Mouse (Mus musculus) CD4-positive, CD25-positive, alpha-beta regulatory T cell, adult 2 months (primary cell): Measurements from ENCODE around the gene Fos.

Experiments
- DNase-seq: peaks from one replicate; pipeline ENCODE4 v3.0.0-alpha.2; 2012; ENCODE audit warnings: low read depth, low spot score

Gene Fos

DNA sequence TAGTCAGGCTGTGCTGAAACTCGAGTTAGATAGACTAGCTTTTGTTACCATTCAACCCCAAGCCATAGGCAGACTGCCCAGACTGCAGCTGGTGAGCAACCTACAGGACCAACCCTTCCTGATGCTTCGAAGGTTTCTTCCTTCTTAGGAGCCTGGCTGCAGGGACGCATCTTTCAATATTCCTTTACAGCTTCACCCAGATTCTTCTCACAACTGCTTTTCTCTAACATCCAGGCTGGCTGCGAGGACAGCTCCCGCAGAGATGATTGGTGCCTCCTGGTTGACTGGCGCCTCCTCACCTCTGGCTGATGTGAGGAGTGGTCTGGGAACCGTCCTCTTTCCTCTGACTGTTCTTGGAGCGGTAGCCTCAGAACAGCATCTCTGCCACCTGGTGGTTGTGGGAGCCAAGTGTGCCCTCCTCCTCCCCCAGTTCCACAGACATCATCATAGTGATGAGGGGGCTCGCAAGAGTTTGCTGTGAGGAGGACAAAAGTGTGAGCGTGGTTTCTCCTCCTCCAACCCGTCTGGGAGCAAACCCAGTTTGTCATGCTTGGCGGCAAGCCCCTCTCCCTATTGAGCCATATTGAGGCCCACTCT, 14.0 kb downstream of the Fos start:
- DNase-seq: peak; percentile 86

DNA sequence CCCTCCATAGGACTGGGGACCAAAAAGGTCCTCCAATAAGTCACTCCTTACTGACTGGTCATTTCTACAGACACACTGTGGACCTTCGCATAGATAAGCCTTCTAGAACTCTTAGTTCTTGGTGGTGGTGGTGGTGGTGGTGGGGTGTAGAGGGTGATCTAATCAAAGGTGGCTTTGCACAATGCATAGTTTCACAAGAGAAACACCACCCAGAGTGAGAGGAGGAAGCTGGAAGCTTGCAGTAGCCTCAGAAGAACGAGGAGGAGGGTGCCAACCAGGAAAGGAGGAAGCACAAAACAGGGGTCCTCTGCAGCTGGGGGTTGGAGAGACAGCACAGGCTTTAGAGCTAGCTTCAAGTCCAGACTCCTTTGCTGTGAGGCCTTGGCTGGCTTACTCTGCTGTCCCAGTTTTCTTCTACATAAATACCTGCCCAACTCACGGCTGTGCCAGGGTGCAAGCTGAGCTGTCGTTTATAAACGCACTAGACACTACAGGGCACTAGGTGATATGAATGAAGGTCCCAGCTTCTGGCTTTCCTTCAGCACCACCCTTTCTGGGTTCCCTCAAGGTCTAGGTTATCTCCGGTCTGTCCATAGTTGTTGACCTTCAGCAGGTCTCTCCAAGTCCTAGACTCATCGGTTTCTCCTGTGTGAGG, 15.7 kb downstream of the Fos start:
- no peak for DNase-seq

DNA sequence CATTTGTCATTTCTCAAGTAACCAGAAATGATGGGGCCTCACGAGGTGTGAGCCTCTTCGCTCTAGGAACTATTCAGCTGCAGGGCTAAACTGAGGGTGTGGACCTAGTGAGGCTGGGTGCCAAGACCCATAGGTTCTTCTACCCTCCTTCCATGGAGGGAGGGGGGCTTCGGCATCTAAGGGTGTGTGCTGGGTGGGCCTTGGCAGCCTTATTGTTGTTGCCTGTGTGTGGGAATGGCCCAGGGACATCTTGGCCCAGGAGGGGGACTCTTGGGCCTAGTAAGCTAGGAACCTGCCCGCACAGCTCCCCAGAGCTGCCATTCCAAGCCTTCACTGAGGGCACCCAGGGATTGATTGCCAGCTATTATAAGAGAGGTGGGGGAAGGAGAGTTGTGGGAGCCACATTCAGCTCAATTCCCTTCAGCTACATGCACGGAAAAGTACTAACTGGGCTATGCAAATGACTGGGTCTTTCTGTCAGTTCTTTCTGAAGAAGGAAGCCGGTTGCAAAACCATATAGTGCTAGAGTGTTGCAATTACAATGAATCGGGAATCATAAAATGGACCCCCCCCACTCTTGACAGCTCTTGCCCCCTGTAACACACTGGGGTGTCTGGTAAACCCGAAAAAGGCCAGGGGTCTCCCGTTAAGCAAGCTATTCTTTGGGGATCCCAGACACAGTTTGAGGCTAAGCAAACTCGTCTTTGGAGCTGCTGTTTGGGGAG, 16.6 kb downstream of the Fos start:
- no peak for DNase-seq

DNA sequence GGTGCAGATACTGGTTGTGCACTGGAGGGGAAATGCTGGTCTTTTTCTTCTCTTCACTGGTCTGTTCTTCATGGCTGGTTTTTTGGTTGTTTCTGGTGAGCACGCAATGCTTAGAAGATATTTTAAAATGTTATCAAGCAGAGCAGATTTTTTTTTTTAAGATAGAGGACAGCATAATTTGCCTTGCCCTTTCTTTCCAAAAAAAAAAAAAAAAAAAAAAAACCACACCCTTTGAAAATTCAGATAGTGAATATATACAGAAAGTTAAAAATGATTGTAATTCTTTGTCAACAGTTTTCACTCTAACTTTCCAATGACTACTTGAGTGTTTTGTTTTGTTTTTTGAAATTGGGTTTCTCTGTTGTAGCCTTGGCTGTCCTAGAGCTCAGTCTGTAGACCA, 17.3 kb downstream of the Fos start:
- no peak for DNase-seq

DNA sequence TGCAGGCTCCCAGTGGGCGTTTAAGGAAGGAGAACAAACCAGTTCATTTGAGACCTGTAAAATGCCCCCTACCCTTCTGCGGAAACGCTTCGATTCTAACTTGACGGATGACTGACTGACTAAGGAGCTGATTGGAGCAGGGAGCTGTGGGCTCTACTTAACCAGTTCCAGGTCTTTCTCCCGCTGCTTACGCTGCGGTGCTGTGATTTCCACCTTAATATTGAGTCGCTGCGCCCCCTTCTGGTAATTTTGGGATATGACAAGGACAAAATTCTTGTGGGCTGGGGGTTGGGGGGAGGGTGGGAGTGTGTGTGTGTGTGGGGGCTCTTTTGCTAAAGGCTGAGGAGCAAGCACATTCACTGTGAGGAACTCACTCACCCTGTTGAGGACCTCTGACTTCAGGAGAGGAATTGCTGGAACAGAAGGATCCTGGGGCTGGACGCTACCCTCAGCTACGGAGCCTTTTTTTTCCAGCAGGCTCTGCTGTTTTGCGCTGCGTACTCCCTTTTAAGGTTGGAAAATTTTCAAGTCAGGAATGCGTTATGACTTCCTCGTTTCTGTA, 18.5 kb downstream of the Fos start:
- peak; percentile 83 for DNase-seq

DNA sequence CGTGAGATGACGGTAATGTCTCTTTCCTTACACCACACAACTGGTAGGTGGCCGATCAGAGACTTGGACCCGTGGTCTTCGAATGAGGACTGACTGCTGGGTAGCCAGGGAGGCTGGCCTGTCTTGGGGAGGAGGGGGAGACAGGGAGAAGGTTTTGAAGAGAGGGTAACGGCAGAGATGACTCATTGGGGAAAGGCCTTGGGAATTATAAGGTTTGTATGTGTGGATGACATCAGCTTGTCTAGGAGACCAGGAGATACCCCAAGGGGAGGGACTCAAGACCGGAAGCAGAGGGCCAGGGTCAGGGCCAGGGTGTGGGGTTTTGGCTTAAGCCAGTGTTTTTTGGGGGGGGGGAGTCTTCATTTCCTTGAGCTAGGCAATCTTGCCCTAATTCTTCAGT, 22.6 kb downstream of the Fos start:
- no peak for DNase-seq

DNA sequence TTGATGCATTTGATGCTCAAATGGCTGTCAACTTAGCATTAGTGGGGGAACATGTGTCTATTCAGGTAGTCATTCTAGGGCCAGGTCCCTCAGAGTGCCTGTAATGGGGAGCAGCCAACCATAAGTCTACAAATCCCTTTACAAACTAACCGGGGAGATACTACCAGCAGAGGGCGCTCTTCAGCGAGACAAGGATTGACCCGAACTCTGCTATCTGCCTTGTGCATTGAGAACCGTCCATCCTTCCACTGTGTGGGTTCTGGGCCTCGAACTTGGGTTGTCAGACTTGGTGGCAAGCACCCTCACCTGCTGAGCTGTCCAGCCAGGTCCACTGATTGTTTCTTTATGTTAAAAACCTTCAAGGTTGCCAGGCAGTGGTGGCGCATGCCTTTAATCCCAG, 23.1 kb downstream of the Fos start:
- DNase-seq: peak; percentile 91

DNA sequence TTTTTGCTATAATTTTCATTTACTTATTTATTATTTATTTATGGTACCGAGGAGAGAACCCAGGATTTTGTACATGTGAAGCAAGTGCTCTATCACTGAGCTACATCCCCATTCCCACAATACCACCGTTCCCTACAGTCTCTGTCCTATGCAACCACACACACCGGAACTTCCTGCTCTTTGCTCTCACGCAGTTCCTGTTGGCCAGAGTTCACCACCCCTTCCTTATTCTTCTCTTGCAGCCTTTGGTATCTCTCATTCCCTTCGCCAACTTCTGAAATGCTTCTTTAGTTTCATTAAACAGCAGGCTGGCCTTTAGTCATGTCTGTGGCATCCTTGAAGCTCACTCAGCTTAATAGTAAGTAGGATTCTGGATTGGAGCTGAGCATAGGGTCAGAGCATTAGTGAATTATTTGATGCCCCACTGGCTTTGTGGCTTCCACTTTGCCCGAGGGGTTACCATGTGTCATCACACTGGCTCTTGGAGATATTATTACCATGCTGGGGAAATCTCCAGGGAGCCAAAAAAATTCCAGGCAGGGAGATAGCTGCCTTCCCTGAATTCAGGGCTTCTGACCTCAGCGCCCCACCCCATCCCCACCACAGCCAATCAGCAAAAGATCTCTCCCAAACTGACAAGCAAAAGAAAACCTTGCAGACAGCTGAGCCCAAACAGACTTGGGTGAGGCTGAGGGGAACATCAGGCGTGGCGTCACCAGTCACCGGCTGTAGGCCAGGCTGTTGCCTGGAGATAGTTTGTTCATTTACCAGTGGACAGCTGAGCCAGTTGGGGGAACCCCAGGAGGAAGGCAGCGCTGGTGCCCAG, 23.8 kb downstream of the Fos start:
- DNase-seq: no peak

DNA sequence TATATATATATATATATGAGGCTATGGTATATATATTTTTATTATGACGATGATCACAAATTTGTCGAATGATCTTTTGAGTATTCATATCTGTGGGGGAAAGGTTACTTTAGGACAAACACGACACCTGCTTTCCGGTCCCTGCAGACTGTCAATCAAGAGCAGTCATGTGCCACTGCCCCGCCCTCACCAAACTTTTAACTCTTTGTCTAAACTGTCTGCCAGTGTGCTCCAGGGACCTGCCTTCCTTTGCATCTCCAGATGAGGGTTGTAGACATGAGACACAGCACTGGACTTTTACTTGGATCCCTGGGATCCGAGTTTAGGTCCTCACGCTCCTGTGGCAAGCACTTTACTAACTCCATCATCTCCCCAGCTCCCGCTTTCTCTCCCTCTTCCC, 25.3 kb downstream of the Fos start:
- no peak for DNase-seq

DNA sequence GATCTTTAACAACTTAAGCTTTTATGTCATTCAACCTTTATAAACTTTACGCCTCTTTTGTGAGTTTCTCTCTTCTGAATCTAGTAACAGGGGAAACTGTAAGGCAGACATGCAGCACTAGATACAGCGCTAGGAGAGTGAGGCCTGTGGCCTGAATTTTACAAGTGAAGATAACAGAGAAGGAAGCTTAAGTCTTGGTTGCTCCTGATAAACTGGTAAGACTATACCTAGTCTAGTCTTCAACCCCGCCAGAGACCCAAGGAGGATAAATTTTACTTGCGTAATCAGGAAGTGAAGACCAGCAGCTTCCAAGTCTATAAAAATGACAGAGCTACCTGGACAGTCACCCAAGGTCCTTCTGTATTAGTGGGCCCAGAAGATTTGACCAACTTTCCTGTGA, 29.0 kb downstream of the Fos start:
- no peak for DNase-seq

DNA sequence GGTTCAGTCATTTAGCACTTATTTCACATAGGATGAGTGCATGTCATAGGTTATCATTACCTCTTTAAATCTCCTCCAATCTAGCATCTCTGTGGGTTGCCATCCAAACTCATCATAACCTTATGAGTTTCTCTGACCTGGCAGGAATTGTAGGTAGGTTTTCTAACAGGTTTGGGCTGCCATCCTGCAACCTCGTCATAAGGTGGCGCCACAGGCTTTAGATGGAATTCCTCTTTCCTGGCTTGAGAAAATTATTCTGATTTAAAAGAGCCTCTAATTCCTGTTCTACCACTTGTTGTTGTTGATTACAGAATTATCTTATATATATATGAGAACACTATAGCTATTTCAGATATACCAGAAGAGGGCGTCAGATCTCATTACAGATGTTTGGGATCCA, 34.5 kb downstream of the Fos start:
- peak; percentile 40 for DNase-seq

DNA sequence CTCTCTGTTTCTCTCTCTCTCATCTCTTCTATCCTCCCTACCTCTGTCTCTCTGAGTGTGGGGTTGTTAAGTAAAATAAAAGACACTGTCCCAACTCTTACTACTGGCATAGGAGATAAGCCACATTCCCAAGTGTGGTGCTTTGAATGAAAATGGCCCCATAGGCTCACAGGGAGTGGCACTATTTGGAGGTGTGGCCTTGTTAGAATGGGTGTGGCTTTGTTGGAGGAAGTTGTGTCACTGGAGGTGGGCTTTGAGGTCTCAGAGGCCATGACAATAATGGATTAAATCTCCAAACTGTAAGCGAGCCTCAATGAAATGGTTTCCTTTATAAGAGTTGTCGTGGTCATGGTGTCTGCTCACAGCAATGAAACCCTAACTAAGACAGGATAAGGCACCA, 36.3 kb downstream of the Fos start:
- DNase-seq: no peak

DNA sequence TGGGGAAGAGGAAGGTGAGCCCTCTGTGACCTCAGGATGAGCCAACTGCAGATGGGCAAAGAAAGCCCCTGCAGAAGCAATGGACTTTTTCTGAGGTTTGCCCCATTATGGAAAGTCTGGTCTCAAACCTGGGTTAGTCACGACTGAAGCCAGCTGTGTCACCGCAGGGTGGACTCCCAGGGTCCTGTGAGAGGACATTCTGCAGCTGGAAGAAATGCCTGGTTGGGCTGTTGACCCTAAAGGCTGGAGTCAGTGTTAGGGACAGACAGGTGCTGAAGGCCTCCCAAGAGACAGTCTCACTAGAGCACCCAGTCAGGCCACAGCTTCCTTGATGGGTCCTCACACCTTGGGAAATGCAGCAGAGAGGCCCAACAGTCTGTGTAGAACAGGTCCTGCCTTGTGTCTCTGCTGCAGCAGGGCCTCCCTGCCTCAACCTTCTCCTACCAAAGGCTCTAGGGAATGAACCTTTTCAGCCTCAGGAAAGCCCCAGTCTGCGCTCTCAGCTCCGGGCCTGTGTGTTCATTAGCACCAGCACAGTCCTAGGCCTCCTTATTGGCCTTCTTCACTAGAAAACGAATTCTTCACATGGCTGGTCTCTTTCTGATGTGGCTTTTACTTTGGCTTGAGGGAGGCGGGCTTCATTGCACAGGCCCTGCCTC, 40.2 kb downstream of the Fos start:
- DNase-seq: no peak

DNA sequence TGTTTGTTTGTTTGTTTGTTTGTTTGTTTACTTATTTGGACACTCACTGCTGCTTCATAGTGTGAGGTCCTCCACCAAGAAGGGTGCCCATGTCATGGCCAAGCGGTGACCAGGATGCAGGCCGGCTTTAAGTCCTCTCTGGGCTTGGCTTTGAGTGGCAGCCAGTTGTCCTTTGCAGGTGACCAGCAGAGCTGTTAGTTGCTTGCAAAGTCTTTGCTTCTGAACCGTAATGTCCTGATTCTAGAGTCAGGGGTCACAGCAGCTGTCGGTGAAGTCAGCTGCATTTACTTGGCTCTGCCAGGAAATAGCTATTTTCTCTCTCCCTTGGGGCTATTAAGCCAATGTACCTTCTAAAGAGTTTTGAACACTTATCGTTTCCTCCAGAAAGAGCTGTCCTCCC, 41.3 kb downstream of the Fos start:
- no peak for DNase-seq

DNA sequence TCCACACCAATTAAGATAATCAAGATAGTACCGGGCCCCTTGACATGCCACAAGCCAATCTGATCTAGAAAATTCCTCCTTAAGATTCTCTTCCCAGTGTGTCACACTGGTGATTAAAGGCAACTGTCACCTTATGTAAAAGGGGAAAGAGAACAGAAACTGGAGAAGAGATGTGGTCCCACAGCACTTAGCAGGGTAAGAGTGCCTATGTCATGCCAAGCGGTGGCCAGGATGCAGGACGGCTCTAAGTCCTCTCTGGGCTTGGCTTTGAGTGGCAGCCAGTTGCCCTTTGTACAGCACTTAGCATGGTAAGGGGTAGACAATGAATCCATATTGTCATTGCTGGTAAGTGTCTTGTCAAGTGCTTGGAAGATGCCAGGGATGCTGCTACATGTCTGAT, 42.2 kb downstream of the Fos start:
- no peak for DNase-seq

DNA sequence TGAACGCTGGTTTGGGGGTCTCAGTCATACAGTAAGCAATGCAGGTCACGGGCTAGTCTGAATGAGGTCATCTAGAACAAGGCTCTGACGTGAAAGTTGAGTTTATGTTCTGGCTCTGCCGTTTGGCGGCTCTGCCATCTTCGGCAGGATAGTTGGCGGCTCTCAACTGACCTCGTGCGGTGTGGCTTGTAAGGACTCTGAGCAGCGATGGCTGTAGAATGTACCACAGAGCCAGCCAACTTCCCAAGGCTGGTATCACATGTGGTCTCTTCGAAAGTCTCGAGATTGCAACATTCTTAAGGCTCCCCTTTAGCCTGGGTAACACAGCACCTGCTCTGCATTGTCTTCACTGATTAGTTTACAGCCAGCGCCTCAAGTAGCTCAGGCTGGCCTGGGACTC, 43.6 kb downstream of the Fos start:
- DNase-seq: no peak

DNA sequence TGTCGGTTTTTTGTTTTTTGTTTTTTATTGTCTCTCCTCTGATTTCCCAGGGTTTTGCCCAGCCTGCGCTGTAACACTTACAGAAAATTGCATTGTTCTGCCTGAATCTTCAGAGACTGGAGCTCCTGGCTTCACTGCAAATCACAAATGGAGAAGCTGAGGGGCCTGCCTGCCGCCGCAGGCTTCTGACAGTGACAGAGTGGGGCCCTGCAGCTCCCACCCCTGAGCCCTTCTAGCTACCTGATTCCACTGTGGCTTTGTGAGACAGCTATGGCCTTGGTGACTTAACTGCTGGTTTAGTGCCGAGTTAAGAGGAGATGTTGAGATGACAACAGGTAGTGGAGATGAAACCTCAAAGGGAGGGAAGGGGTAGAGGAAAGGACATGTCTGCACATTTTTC, 44.3 kb downstream of the Fos start:
- DNase-seq: no peak

DNA sequence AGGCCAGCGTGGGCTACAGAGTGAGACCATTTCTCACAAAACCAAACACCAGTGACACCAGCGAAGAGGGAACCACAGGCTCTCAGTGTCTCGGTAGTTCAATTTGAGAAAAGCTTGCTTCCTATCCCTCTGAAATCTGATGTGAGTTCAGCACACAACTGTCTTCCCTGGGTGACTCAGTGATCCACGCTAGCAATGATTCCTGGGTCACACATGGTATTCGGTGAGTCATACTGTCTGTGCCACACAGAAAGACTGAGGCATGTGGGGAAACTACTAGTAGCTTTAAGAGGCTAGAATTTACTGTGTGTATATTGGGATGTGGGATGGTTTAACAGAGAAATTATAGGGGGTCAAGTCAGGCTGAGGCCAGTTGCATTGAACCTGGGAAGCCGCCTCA, 45.9 kb downstream of the Fos start:
- no peak for DNase-seq

DNA sequence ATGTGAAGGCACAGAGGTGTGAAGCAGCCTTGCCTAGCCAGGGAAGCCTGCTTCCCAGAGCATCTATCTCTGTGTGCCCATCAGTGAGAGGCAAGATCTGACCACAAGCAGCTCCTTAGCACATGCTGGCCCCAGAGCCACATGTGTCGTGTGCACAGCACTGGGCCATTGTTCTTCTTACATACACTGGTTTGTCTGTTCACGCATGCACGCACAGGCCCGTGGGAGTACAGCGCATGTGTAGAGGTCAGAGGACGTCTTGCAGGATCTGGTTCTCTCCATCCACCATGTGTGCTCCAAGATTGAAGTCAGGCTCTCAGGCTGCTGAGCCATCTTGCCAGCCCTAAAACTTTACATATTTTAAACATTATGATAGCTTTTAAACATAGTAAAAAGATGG, 47.4 kb downstream of the Fos start:
- DNase-seq: no peak

DNA sequence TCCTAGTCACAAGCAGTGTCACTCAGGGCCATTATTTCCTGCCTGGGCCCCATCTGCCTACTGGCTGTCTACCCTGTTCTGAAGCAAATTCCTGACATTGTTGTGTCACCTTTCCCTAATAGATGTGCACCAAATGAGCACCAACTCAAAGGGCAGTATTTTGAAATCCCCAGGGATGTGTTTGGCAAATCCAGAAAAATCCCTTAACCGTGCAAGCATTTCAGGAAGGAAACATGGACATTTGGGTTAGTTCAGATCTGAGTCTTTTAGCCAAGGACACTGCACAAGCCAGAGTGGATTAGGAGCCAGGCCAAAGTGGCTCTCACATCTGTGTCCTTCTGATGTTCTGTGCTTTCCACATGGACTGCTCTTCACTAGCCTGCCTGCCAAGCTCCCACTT, 48.0 kb downstream of the Fos start:
- DNase-seq: no peak

DNA sequence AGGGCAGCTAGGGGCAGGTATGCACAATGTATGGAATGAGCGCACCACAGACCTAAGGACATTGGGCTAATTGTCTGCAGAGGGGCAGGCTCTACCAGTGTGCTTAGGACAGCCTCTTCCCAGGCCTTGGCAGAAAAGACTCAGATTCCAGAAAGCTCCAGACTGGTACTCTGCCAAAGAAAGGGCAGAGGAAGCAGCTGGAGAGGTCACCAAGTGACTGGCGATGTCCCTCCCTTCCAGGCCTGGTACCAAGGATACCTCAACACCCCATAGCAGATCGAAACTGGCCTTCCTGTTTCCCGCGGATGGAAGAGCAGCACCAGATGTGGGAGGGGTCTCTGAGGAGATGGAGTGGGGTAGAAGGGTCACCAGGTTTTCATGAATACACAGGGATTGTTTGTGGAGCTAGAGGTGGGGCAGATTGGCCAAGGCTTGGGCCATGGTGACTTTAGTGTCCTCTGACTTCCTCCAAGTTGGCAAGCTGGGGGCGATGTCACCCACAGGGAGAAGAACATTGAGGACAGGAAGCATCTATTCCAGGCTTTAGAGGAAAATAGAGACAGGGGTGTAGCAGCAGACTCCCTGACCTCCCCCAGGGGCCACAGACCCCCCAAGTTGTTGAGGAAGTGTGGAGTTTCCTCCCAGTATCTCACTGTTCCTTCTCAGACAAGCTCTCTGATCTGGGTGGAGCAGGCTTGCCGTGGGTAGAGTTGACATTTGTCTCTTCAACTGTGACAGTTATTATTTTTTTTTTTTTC, 49.1 kb downstream of the Fos start:
- DNase-seq: no peak
